Mouse (Mus musculus): ENCODE data around the gene Hist1h2bh. TPM values are rescaled to one million over a fixed set of nuclear protein-coding genes. Genes with fewer than 3 reads are reported as not detected.
"Not testable (repeated sequence)": the region's sequence is repeated elsewhere in the genome, so short reads cannot be mapped to it uniquely, and the experiment has no call there.

The Hist1h2bh gene
- polyA plus RNA-seq, 1 experiment, result 4.2 TPM

- Histone ChIP-seq H3K9me3 (replicated peaks; ENCODE audit: control insufficient read depth, insufficient read depth, low read length, poor library complexity, severe bottlenecking) (no peaks in the 10 kb centered on the region), H3K9ac (ENCODE audit: low read depth, poor library complexity, severe bottlenecking) (peak overlapping the region; percentile 95), H3K4me3 (ENCODE audit: low read depth, low read length) (peak overlapping the region; percentile 34; the same call in 1 of the 2 replicates), H3K4me1 (ENCODE audit: control insufficient read depth, insufficient read depth, low read length) (no peaks in the 10 kb centered on the region), H3K36me3 (ENCODE audit: control insufficient read depth, insufficient read depth, low read length, poor library complexity, severe bottlenecking) (no peaks in the 10 kb centered on the region), H3K27ac (ENCODE audit: insufficient read depth, low read length) (peak overlapping the region; percentile 63), H3K27me3 (ENCODE audit: control insufficient read depth, insufficient read depth, low read length, poor library complexity, severe bottlenecking) (no peaks in the 10 kb centered on the region)
- TF ChIP-seq POLR2A (IDR thresholded peaks at IDR 0.05; ENCODE audit: insufficient read depth, low read length), result no peak
- no peak for TF ChIP-seq EP300 (IDR thresholded peaks at IDR 0.05; ENCODE audit: insufficient read depth, low read depth, low read length)
- TF ChIP-seq CTCF (IDR thresholded peaks at IDR 0.05; ENCODE audit: low read depth, low read length), result no peak
Measured at GRCm38 (mm10) chr13:23554393-23554792, 11.2 kb upstream of the Hist1h2bh start.

GRCm38 (mm10) chr13:23552962-23553361, 9.8 kb upstream of the Hist1h2bh start, which contains the start of gene Hist1h1d:
Gene Hist1h1d, plus strand, starts transcription at chr13:23553262.
- no peaks in the 10 kb centered on the region for H3K4me1 ChIP-seq (ENCODE audit: control insufficient read depth, insufficient read depth, low read length)
- H3K27ac ChIP-seq (ENCODE audit: insufficient read depth, low read length), result peak within 1 kb of the TSS; percentile 86
- no peaks in the 10 kb centered on the region for H3K27me3 ChIP-seq (ENCODE audit: control insufficient read depth, insufficient read depth, low read length, poor library complexity, severe bottlenecking)
- H3K4me3 ChIP-seq (ENCODE audit: low read depth, low read length), result no peak within 1 kb of the TSS
- no peak for TF ChIP-seq POLR2A (IDR thresholded peaks at IDR 0.05; ENCODE audit: insufficient read depth, low read length)
- no peak for TF ChIP-seq CTCF (IDR thresholded peaks at IDR 0.05; ENCODE audit: low read depth, low read length)
- no peak for TF ChIP-seq EP300 (IDR thresholded peaks at IDR 0.05; ENCODE audit: insufficient read depth, low read depth, low read length)
- H3K9me3 ChIP-seq (replicated peaks; ENCODE audit: control insufficient read depth, insufficient read depth, low read length, poor library complexity, severe bottlenecking), result no peaks in the 10 kb centered on the region
- H3K36me3 ChIP-seq (ENCODE audit: control insufficient read depth, insufficient read depth, low read length, poor library complexity, severe bottlenecking), result no peaks in the 10 kb centered on the region
- peak within 1 kb of the TSS; percentile 95 for H3K9ac ChIP-seq (ENCODE audit: low read depth, poor library complexity, severe bottlenecking)

GRCm38 (mm10) chr13:23551931-23552914, 9.0 kb upstream of the Hist1h2bh start:
- H3K4me3 ChIP-seq (ENCODE audit: low read depth, low read length), result no peak overlapping the region

GRCm38 (mm10) chr13:23551146-23551834, 8.1 kb upstream of the Hist1h2bh start, which contains the start of gene Hist1h4f:
Gene Hist1h4f, minus strand, starts transcription at chr13:23551648.
- H3K9ac ChIP-seq (ENCODE audit: low read depth, poor library complexity, severe bottlenecking), result peak within 1 kb of the TSS; percentile 90
- peak within 1 kb of the TSS; percentile 85 for H3K4me3 ChIP-seq (ENCODE audit: low read depth, low read length)
- peak; percentile 94 for TF ChIP-seq POLR2A (IDR thresholded peaks at IDR 0.05; ENCODE audit: insufficient read depth, low read length)
- TF ChIP-seq EP300 (IDR thresholded peaks at IDR 0.05; ENCODE audit: insufficient read depth, low read depth, low read length), result 0 out of 2 replicates have a peak, but pooled peaks have one; percentile 46
- H3K27ac ChIP-seq (ENCODE audit: insufficient read depth, low read length), result peak within 1 kb of the TSS; percentile 92
- H3K4me1 ChIP-seq (ENCODE audit: control insufficient read depth, insufficient read depth, low read length); H3K36me3 ChIP-seq (ENCODE audit: control insufficient read depth, insufficient read depth, low read length, poor library complexity, severe bottlenecking); H3K27me3 ChIP-seq (ENCODE audit: control insufficient read depth, insufficient read depth, low read length, poor library complexity, severe bottlenecking); H3K9me3 ChIP-seq (replicated peaks; ENCODE audit: control insufficient read depth, insufficient read depth, low read length, poor library complexity, severe bottlenecking): not testable (repeated sequence)

More at GRCm38 (mm10) chr13:23551931-23552914, 9.0 kb upstream of the Hist1h2bh start:
- H3K36me3 ChIP-seq (ENCODE audit: control insufficient read depth, insufficient read depth, low read length, poor library complexity, severe bottlenecking), result no peaks in the 10 kb centered on the region
- H3K27ac ChIP-seq (ENCODE audit: insufficient read depth, low read length), result peak overlapping the region; percentile 86
- H3K9ac ChIP-seq (ENCODE audit: low read depth, poor library complexity, severe bottlenecking), result peak overlapping the region; percentile 80
- H3K4me1 ChIP-seq (ENCODE audit: control insufficient read depth, insufficient read depth, low read length), result no peaks in the 10 kb centered on the region
- H3K9me3 ChIP-seq (replicated peaks; ENCODE audit: control insufficient read depth, insufficient read depth, low read length, poor library complexity, severe bottlenecking), result no peaks in the 10 kb centered on the region
- H3K27me3 ChIP-seq (ENCODE audit: control insufficient read depth, insufficient read depth, low read length, poor library complexity, severe bottlenecking), result no peaks in the 10 kb centered on the region
- TF ChIP-seq CTCF (IDR thresholded peaks at IDR 0.05; ENCODE audit: low read depth, low read length) (no peak), EP300 (IDR thresholded peaks at IDR 0.05; ENCODE audit: insufficient read depth, low read depth, low read length) (no peak), POLR2A (IDR thresholded peaks at IDR 0.05; ENCODE audit: insufficient read depth, low read length) (no peak)

- Histone ChIP-seq H3K27ac (ENCODE audit: insufficient read depth, low read length) (peak overlapping the region; percentile 92), H3K9me3 (replicated peaks; ENCODE audit: control insufficient read depth, insufficient read depth, low read length, poor library complexity, severe bottlenecking) (no peaks in the 10 kb centered on the region), H3K4me3 (ENCODE audit: low read depth, low read length) (peak overlapping the region; percentile 55)
Measured at GRCm38 (mm10) chr13:23550761-23551145, 7.6 kb upstream of the Hist1h2bh start.

More at GRCm38 (mm10) chr13:23550761-23551145, 7.6 kb upstream of the Hist1h2bh start:
- H3K36me3 ChIP-seq (ENCODE audit: control insufficient read depth, insufficient read depth, low read length, poor library complexity, severe bottlenecking), result no peaks in the 10 kb centered on the region
- H3K4me1 ChIP-seq (ENCODE audit: control insufficient read depth, insufficient read depth, low read length), result no peaks in the 10 kb centered on the region
- H3K9ac ChIP-seq (ENCODE audit: low read depth, poor library complexity, severe bottlenecking), result peak overlapping the region; percentile 90
- H3K27me3 ChIP-seq (ENCODE audit: control insufficient read depth, insufficient read depth, low read length, poor library complexity, severe bottlenecking), result no peaks in the 10 kb centered on the region
- TF ChIP-seq CTCF (IDR thresholded peaks at IDR 0.05; ENCODE audit: low read depth, low read length) (no peak), POLR2A (IDR thresholded peaks at IDR 0.05; ENCODE audit: insufficient read depth, low read length) (no peak), EP300 (IDR thresholded peaks at IDR 0.05; ENCODE audit: insufficient read depth, low read depth, low read length) (no peak)
